Mouse (Mus musculus) kidney, adult 2 months (tissue): ENCODE results near the gene Hspa8.

Experiments
- CTCF ChIP-seq: fragments of 200-500 bp; conservative IDR thresholded peaks from 2 replicates; pipeline ENCODE4 v1.5.1; 2011; ENCODE audit warnings: low read depth, mild to moderate bottlenecking, control low read depth, low read length, moderate library complexity, mixed read lengths; ENCODE audit not compliant: insufficient read depth, insufficient read length
- POLR2A ChIP-seq: fragments of 200-500 bp; IDR thresholded peaks from one replicate; pipeline ENCODE4 v1.6.1; 2011; ENCODE audit warnings: low read depth, low read length, control low read depth

- TF ChIP-seq CTCF: no peak
- TF ChIP-seq POLR2A: peak; percentile 57
Observed at GRCm38 (mm10) chr9:40799837-40800501, 815 bp upstream of the Hspa8 start.
